Mouse (Mus musculus): ENCODE measurements at regions not wholly inside any gene's neighbourhood (a gene's known extent, or its start where the extent isn't known, plus 50 kb on each side); places are given as distances from the start of the nearest gene placed in this dataset.
A peak's percentile ranks its signal among the peaks of the same experiment; 100 is the strongest.

- DNase-seq = no peak
Measured at GRCm38 (mm10) chr2:6263565-6263964, 50.7 kb upstream of the Echdc3 start.

DNA sequence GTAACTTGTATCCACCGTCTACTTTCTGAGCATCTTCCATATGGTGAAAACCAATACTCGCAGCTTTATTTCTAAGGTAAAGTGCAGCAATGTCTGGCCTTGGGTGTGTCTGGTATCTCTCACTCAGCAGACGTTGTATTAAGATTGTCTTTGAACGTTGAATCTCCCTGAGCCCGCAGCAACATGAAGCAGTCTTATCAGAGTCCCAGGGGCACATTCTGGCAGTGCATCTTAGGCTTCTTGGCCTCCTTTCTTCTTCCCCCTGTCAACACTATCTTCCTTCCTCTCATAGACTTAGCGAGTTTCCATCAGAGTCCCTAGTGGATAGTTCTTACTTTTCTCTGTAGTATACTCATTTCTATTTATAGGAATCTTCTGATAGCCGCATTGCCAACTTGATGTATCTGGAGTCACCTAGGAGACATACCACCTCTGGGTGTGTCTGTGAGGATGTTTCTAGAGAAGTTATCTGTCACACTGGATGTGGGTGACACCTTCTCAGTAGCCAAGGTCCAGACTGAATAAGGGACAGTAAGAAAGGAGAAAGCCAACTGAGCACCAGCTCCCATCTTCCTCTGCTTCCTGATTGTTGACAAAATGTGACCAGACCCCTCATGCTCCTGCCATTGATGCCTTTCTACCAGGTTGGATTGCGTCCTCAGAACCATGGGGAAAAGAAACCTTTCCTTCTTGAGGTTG lies 51.4 kb upstream of the Echdc3 start:
- DNase-seq = no peak

DNA sequence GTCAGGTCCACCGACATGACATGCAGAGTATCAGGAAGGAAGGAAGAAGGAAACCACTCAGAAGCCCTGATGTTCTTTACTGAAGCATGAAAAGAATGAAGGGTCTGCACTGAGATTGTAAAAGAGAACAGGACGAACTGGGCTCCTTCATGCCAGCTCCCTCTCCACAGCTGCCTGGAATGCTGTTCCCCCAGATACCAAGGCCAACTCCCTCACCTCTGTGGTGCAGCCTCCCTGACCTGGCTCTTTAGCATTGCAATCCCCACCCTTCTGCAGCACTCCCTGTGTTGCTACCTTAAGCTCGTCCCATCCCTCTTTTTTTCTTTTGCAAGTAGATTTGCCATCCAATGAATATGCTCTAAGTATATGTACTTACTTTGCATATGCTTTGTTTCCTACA lies 52.3 kb upstream of the Echdc3 start:
- no peak for DNase-seq

DNA sequence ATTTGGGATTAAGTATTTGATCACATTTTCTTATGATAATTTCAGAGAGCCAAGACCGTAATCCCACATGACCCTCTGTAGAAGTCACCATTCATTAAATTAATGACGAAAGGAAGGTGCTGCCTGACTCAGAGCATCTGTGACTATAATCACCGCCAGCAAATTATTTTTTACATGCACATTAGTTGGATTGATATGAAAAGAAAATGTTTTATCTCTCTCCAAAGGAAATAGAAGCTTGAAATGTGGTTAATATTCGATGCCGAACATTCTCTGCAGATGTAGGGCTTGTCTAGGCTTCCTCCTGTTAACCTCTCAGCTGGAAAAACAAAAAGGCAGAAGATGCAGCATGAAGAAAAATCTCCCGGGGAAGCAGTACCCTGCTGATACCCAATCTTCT lies 54.2 kb upstream of the Echdc3 start:
- DNase-seq = no peak

DNA sequence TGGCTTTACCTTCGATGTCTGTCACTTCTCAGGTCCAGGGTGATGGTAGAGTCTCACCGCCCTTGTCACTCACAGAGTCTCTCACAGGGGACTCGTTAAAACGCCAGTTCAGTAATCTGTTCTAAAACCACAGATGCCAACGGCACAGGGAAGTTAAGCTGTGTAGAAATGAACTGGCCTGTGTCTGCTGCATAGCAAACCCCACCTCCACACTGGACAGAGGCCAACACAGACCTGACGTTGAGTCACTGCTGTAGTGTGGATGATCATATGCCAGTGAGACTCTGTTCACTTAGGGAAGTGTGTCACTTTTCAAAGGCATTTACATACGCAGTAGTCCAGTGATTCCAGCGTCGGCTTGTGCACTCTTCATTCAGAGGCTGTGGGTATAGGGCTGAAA lies 54.7 kb upstream of the Echdc3 start:
- peak; percentile 16 for DNase-seq

- no peak for DNase-seq
Measured at GRCm38 (mm10) chr2:6272514-6272913, 50.0 kb upstream of the Usp6nl start.
